Mouse (Mus musculus): ENCODE data around the gene Gli3.

Gene Gli3

DNA sequence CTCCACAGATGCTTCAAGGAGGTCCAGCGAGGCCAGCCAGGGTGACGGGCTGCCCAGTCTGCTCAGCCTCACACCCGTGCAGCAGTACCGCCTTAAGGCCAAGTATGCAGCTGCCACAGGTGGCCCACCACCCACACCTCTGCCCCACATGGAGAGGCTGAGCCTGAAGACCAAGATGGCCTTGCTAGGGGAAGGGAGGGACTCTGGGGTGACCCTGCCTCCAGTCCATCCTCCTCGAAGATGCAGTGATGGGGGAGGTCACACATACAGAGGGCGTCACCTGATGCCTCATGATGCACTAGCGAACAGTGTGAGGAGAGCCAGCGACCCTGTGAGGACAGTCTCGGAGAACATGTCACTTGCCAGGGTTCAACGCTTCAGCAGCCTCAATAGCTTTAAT lies 261.7 kb downstream of the Gli3 start:
- no peak for DNase-seq

GRCm38 (mm10) chr13:15741771-15742170 lies 278.7 kb downstream of the Gli3 start:
- DNase-seq, result peak; percentile 45 to 59

- DNase-seq, result no peak
Observed at GRCm38 (mm10) chr13:15742308-15742707, 279.3 kb downstream of the Gli3 start.

- no peak for DNase-seq
Observed at GRCm38 (mm10) chr13:15742777-15743176, 279.7 kb downstream of the Gli3 start.

DNA sequence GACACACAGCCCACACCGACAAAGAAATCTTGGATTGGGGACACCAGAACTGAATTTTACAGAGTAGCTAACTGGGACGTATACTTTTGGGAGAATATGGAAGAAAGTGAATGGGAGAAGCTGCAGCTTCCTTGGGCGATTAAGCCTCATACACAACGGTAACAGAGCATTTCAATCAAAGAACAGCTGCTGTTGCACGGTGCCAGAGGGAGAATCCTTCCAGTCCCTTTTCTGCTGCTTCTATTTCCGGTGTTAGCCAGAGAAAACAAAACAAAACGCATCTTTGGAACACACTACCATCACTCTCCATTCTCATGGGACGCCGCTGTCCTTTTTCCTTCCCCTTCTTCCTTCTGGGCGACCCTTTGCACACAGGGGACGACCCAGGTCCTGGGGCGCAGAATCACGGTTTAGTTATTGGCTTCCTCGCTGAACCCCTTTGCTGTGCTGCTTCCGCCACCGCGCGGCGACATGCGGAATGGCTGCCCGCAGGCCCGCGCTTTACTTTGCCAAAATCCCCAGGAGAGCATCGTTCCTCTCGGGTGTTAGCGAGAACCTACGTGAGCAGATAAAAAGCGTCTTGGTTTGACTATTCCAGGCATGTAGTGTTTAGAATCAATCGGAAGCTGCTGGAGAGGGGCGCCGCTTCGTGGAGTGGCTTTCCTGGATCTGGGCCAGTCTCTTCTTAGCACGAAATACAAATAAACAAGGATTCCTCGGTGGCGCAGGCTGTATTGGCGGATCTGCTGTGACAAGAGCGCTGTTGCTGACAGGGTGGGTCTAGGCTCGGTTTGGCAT lies 296.0 kb downstream of the Gli3 start:
- DNase-seq, result peak; percentile 90

- DNase-seq, result no peak
Observed at GRCm38 (mm10) chr13:15759633-15760441, 296.8 kb downstream of the Gli3 start.

GRCm38 (mm10) chr13:15762291-15762690 lies 299.3 kb downstream of the Gli3 start:
- DNase-seq, result no peak

- DNase-seq, result peak; percentile 27 to 48
Observed at GRCm38 (mm10) chr13:15762901-15763417, 299.9 kb downstream of the Gli3 start.

DNA sequence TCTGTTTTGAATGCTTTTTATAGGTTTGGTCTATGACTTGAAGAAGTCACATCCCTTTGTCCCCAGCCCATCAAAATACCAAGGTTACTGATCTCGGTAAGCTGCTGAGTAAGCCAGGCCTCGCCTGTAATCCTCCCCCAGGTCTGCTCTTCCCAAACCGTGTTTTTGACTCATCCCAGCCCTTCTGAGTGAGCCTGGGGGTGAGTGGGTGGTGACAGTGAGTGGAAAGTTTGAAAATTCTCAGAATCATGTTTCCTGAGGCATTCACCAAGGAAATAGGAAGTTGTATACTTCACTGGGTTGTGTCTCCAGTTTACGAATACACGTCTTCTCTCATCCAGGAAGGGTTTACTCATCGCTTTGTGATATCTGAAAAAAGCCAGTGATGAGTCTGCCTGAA lies 314.6 kb downstream of the Gli3 start:
- no peak for DNase-seq

Measured in cerebellum, postnatal 25 days (tissue).